Mouse (Mus musculus) cerebellum, postnatal 10 days (tissue): Measurements from ENCODE around the gene Rtn1.

Experiments used
- DNase-seq, 2 experiments: peaks; one replicate each; pipeline ENCODE4 v3.0.0; 2021; ENCODE audit warnings: mixed read lengths in 2 of 2

Rtn1 gene

GRCm38 (mm10) chr12:72373916-72374615, 34.8 kb downstream of the Rtn1 start:
- peak in 1 of 2 experiments; percentile 23 for DNase-seq

GRCm38 (mm10) chr12:72370081-72370480, 38.8 kb downstream of the Rtn1 start:
- DNase-seq = peak; percentile 77 to 90

GRCm38 (mm10) chr12:72366763-72367162, 42.1 kb downstream of the Rtn1 start:
- no peak for DNase-seq

- DNase-seq = no peak
Measured at GRCm38 (mm10) chr12:72366104-72366437, 42.8 kb downstream of the Rtn1 start.

- DNase-seq = no peak
Measured at GRCm38 (mm10) chr12:72365231-72366103, 43.4 kb downstream of the Rtn1 start.

GRCm38 (mm10) chr12:72364543-72364942, 44.3 kb downstream of the Rtn1 start:
- no peak for DNase-seq

GRCm38 (mm10) chr12:72361701-72362354, 47.0 kb downstream of the Rtn1 start:
- no peak for DNase-seq

- no peak for DNase-seq
Measured at GRCm38 (mm10) chr12:72360926-72361615, 47.8 kb downstream of the Rtn1 start.

GRCm38 (mm10) chr12:72359903-72360302, 49.0 kb downstream of the Rtn1 start:
- DNase-seq = no peak

GRCm38 (mm10) chr12:72357667-72358420, 51.0 kb downstream of the Rtn1 start:
- no peak for DNase-seq

- no peak for DNase-seq
Measured at GRCm38 (mm10) chr12:72354241-72354640, 54.6 kb downstream of the Rtn1 start.

- no peak for DNase-seq
Measured at GRCm38 (mm10) chr12:72353506-72353905, 55.3 kb downstream of the Rtn1 start.

- DNase-seq = peak; percentile 46 to 56
Measured at GRCm38 (mm10) chr12:72348508-72348907, 60.3 kb downstream of the Rtn1 start.

GRCm38 (mm10) chr12:72347184-72347583, 61.7 kb downstream of the Rtn1 start:
- no peak for DNase-seq

- DNase-seq = no peak
Measured at GRCm38 (mm10) chr12:72343639-72344038, 65.2 kb downstream of the Rtn1 start.

- DNase-seq = no peak
Measured at GRCm38 (mm10) chr12:72336009-72336408, 72.8 kb downstream of the Rtn1 start.

GRCm38 (mm10) chr12:72332488-72333013, 76.3 kb downstream of the Rtn1 start:
- no peak for DNase-seq

GRCm38 (mm10) chr12:72331912-72332487, 76.9 kb downstream of the Rtn1 start:
- DNase-seq = peak; percentile 30 to 31

- DNase-seq = no peak
Measured at GRCm38 (mm10) chr12:72326087-72326486, 82.8 kb downstream of the Rtn1 start.

GRCm38 (mm10) chr12:72325025-72325424, 83.8 kb downstream of the Rtn1 start:
- no peak for DNase-seq

- no peak for DNase-seq
Measured at GRCm38 (mm10) chr12:72324210-72324871, 84.5 kb downstream of the Rtn1 start.
